8 mouse cellular contexts compared by ENCODE assay signal in genomic region chr10:7680731-7681301, GRCm38 (mm10). TPM values are rescaled to one million over a fixed set of nuclear protein-coding genes. Genes with fewer than 3 reads are reported as not detected.
DNase-seq lines count a peak whose midpoint lies in the region; ATAC-seq lines count a peak whose summit lies in the region.

Gene Pcmt1, minus strand, starts transcription at chr10:7681136.
Gene Lats1, plus strand, starts transcription at chr10:7681214.

- under 1% methylated on average over 47 of the region's 65 CpGs for WGBS in forebrain, embryonic 11.5 days
- WGBS in heart, embryonic 15.5 days, result under 1% methylated on average over 61 of the region's 65 CpGs
- WGBS in liver, embryonic 13.5 days (ENCODE audit: insufficient replicate concordance), result under 1% methylated on average over 65 of the region's 65 CpGs
- WGBS in stomach, embryonic 14.5 days, result under 1% methylated on average over 55 of the region's 65 CpGs

- peak within 1 kb of the TSS; percentile 99 for H3K9ac ChIP-seq in forebrain, embryonic 11.5 days (ENCODE audit: low read length)
- peak within 1 kb of the TSS; percentile 99 for H3K9ac ChIP-seq in heart, embryonic 15.5 days
- H3K9ac ChIP-seq in liver, embryonic 13.5 days, result peak within 1 kb of the TSS; percentile 98
- H3K9ac ChIP-seq in stomach, embryonic 14.5 days (replicated peaks; ENCODE audit: low read depth, low read length), result peak within 1 kb of the TSS; percentile 98

- H3K27me3 ChIP-seq in forebrain, embryonic 11.5 days (ENCODE audit: control insufficient read depth, insufficient read depth, low read length), result no peaks in the 10 kb centered on the region
- H3K27me3 ChIP-seq in heart, embryonic 15.5 days, result no peaks in the 10 kb centered on the region
- no peaks in the 10 kb centered on the region for H3K27me3 ChIP-seq in liver, embryonic 13.5 days
- H3K27me3 ChIP-seq in stomach, embryonic 14.5 days (ENCODE audit: control insufficient read depth, insufficient read depth, low read length), result no peaks in the 10 kb centered on the region

- no peaks in the 10 kb centered on the region for H3K9me3 ChIP-seq in forebrain, embryonic 11.5 days (ENCODE audit: control insufficient read depth, low read length)
- no peaks in the 10 kb centered on the region for H3K9me3 ChIP-seq in heart, embryonic 15.5 days (replicated peaks)
- no peaks in the 10 kb centered on the region for H3K9me3 ChIP-seq in liver, embryonic 13.5 days (replicated peaks)
- H3K9me3 ChIP-seq in stomach, embryonic 14.5 days (ENCODE audit: control insufficient read depth, low read depth, low read length), result no peaks in the 10 kb centered on the region

- ATAC-seq in forebrain, embryonic 11.5 days (replicated peaks; ENCODE audit: low FRiP score), result peak; percentile 88
- ATAC-seq in heart, embryonic 15.5 days (replicated peaks; ENCODE audit: insufficient number of reproducible peaks, insufficient read depth, low FRiP score, low read depth), result peak; percentile 77
- ATAC-seq in liver, embryonic 13.5 days (ENCODE audit: low read depth), result peak; percentile 81
- peak; percentile 89 for ATAC-seq in stomach, embryonic 14.5 days (ENCODE audit: insufficient number of reproducible peaks, insufficient read depth, low FRiP score, low read depth)

- peak within 1 kb of the TSS; percentile 74 for H3K4me2 ChIP-seq in forebrain, embryonic 11.5 days (ENCODE audit: low read depth, low read length, severe bottlenecking)
- peak within 1 kb of the TSS; percentile 80 for H3K4me2 ChIP-seq in heart, embryonic 15.5 days
- H3K4me2 ChIP-seq in liver, embryonic 13.5 days, result peak within 1 kb of the TSS; percentile 88
- peak within 1 kb of the TSS; percentile 80 for H3K4me2 ChIP-seq in stomach, embryonic 14.5 days (replicated peaks; ENCODE audit: low read depth, low read length)

- H3K36me3 ChIP-seq in forebrain, embryonic 11.5 days (ENCODE audit: control insufficient read depth, insufficient read depth, low read length), result peaks cover 9% of the 10 kb centered on the region; the same call in 1 of the 2 replicates
- H3K36me3 ChIP-seq in heart, embryonic 15.5 days, result peaks cover 24% of the 10 kb centered on the region
- H3K36me3 ChIP-seq in liver, embryonic 13.5 days, result peaks cover 42% of the 10 kb centered on the region
- H3K36me3 ChIP-seq in stomach, embryonic 14.5 days (ENCODE audit: control insufficient read depth, insufficient read depth, low read length), result peaks cover 22% of the 10 kb centered on the region

- peak within 1 kb of the TSS; percentile 90 for H3K27ac ChIP-seq in forebrain, embryonic 11.5 days (ENCODE audit: low read depth, low read length)
- H3K27ac ChIP-seq in heart, embryonic 15.5 days, result peak within 1 kb of the TSS; percentile 99
- peak within 1 kb of the TSS; percentile 93 for H3K27ac ChIP-seq in liver, embryonic 13.5 days
- peak within 1 kb of the TSS; percentile 98 for H3K27ac ChIP-seq in stomach, embryonic 14.5 days (ENCODE audit: low read length)

- DNase-seq in CD8-positive naive resting alpha-beta T cell, adult 2 months (ENCODE audit: low read depth in 2 of 2, low spot score in 2 of 2), result peak; percentile 80 to 86
- peak; percentile 57 for DNase-seq in c-Kit-positive CD71-positive TER-119-negative erythroid progenitor cells, embryonic 14.5 days (ENCODE audit: low read depth)
- peak; percentile 94 for DNase-seq in forebrain, embryonic 11.5 days (ENCODE audit: low spot score)
- DNase-seq in kidney, postnatal 25 days, result peak; percentile 87 to 93
- DNase-seq in liver, embryonic 13.5 days, result peak; percentile 76
- DNase-seq in natural killer cell, adult 2 months (ENCODE audit: low spot score in 2 of 2), result peak; percentile 78

- H3K4me1 ChIP-seq in forebrain, embryonic 11.5 days (replicated peaks; ENCODE audit: control insufficient read depth, insufficient read depth, low read length), result peaks cover 4% of the 10 kb centered on the region; the same call in 1 of the 2 replicates
- peaks cover 33% of the 10 kb centered on the region for H3K4me1 ChIP-seq in heart, embryonic 15.5 days (replicated peaks)
- peaks cover 44% of the 10 kb centered on the region for H3K4me1 ChIP-seq in liver, embryonic 13.5 days (replicated peaks)
- peaks cover 22% of the 10 kb centered on the region for H3K4me1 ChIP-seq in stomach, embryonic 14.5 days (ENCODE audit: control insufficient read depth, insufficient read depth, low read length)

- peak within 1 kb of the TSS; percentile 98 for H3K4me3 ChIP-seq in forebrain, embryonic 11.5 days (ENCODE audit: low read depth, low read length)
- peak within 1 kb of the TSS; percentile 94 for H3K4me3 ChIP-seq in heart, embryonic 15.5 days
- peak within 1 kb of the TSS; percentile 98 for H3K4me3 ChIP-seq in liver, embryonic 13.5 days (replicated peaks)
- H3K4me3 ChIP-seq in stomach, embryonic 14.5 days (ENCODE audit: low read depth, low read length), result peak within 1 kb of the TSS; percentile 80

RNA-seq across cellular contexts. Expression of gene Pcmt1, which starts in this region (rescaled TPM):
- 140 and 141 TPM in 2 replicates for polyA plus RNA-seq in forebrain, embryonic 11.5 days (2014; fragmentation: Nextera tagmentation; extraction: Ambion mirVana)
- polyA plus RNA-seq in heart, embryonic 15.5 days (2015; fragmentation: Nextera tagmentation; extraction: Ambion mirVana), result 122 and 124 TPM in 2 replicates
- polyA plus RNA-seq in liver, embryonic 13.5 days (2015; fragmentation: Nextera tagmentation; extraction: Ambion mirVana), result 112 and 121 TPM in 2 replicates
- 103 and 114 TPM in 2 replicates for polyA plus RNA-seq in stomach, embryonic 14.5 days (2014; fragmentation: Nextera tagmentation; extraction: Ambion mirVana)

RNA-seq across cellular contexts. Expression of gene Lats1, which starts in this region (rescaled TPM):
- 14.9 and 15.1 TPM in 2 replicates for polyA plus RNA-seq in forebrain, embryonic 11.5 days (2014; fragmentation: Nextera tagmentation; extraction: Ambion mirVana)
- 2.9 and 4.2 TPM in 2 replicates for polyA plus RNA-seq in heart, embryonic 15.5 days (2015; fragmentation: Nextera tagmentation; extraction: Ambion mirVana)
- polyA plus RNA-seq in liver, embryonic 13.5 days (2015; fragmentation: Nextera tagmentation; extraction: Ambion mirVana), result 2.2 and 2.6 TPM in 2 replicates
- 16.8 and 19.5 TPM in 2 replicates for polyA plus RNA-seq in stomach, embryonic 14.5 days (2014; fragmentation: Nextera tagmentation; extraction: Ambion mirVana)

Comparison
In these comparisons a context has a peak if more than half of its experiments do, and no peak if none do; other contexts are left out.
1. Peak in every context shown above with its lines: DNase-seq, ATAC-seq, H3K4me3 ChIP-seq and H3K27ac ChIP-seq.